Mouse (Mus musculus) kidney, postnatal 0 days (tissue): Measurements from ENCODE around the gene Nln. TPM values are rescaled to one million over a fixed set of nuclear protein-coding genes. Genes with fewer than 3 reads are reported as not detected.

ENCODE experiments used
- ATAC-seq: fragments of 200-750 bp; cut with Nextera tagmentation; replicated peaks from 2 replicates; pipeline ENCODE4 v1.8.0; 2017; ENCODE audit warnings: low read depth, moderate number of reproducible peaks, moderate TSS enrichment, moderate library complexity; ENCODE audit not compliant: low FRiP score
- DNase-seq: peaks from one replicate; pipeline ENCODE4 v3.0.0-alpha.2; 2016; ENCODE audit warnings: low spot score
- H3K27ac ChIP-seq: fragments of 300-500 bp; sonication (generic); 2 replicates; pipeline ENCODE4 v1.5.1; 2014; ENCODE audit warnings: mild to moderate bottlenecking
- H3K27me3 ChIP-seq: fragments of 300-500 bp; sonication (generic); 2 replicates; pipeline ENCODE4 v1.6.1; 2014; ENCODE audit warnings: low read length, mixed read lengths; ENCODE audit not compliant: insufficient read depth
- H3K36me3 ChIP-seq: fragments of 300-500 bp; sonication (generic); 2 replicates; pipeline ENCODE4 v1.6.1; 2014; ENCODE audit warnings: low read length, mixed read lengths; ENCODE audit not compliant: insufficient read depth
- H3K4me1 ChIP-seq: fragments of 300-500 bp; sonication (generic); replicated peaks from 2 replicates; pipeline ENCODE4 v1.6.1; 2014; ENCODE audit warnings: antibody characterized with exemption, low read length, mixed read lengths; ENCODE audit not compliant: insufficient read depth
- H3K4me2 ChIP-seq: fragments of 300-500 bp; sonication (generic); 2 replicates; pipeline ENCODE4 v1.6.1; 2014; ENCODE audit warnings: mild to moderate bottlenecking, low read length, moderate library complexity, mixed read lengths
- H3K4me3 ChIP-seq: fragments of 300-500 bp; sonication (generic); replicated peaks from 2 replicates; pipeline ENCODE4 v1.5.1; 2014; ENCODE audit warnings: low read depth, low read length
- H3K9ac ChIP-seq: fragments of 300-500 bp; sonication (generic); 2 replicates; pipeline ENCODE4 v1.6.1; 2014; ENCODE audit warnings: low read depth, low read length
- H3K9me3 ChIP-seq: fragments of 300-500 bp; sonication (generic); replicated peaks from 2 replicates; pipeline ENCODE4 v1.6.1; 2016; ENCODE audit warnings: low read length, inconsistent platforms, mixed read lengths
- CTCF ChIP-seq: IDR thresholded peaks from 2 replicates; pipeline ENCODE4 v1.5.1; 2016; ENCODE audit warnings: antibody characterized with exemption, low read depth, mild to moderate bottlenecking, moderate library complexity
- whole genome bisulfite sequencing: fragments of 180-500 bp; shearing (Covaris S2); extraction: QIAGEN DNeasy Blood & Tissue Kit; methylation state at CpG from one replicate; pipeline ENCODE4 v1.1.7; 2014; 5-methylcytosine and 5-hydroxymethylcytosine counted together
- polyA plus RNA-seq: library from polyadenylated mRNA; unstranded; fragments of >200 nt; fragmentation: Nextera tagmentation; extraction: Ambion mirVana; gene quantifications from 2 replicates; pipeline ENCODE4 v1.2.1, GENCODE M21; 2015

Nln gene
- polyA plus RNA-seq, 1 experiment from 2014 or later, result 13.5 TPM

GRCm38 (mm10) chr13:103980414-103980813 lies 129.0 kb downstream of the Nln start:
- H3K4me3 ChIP-seq, result no peak overlapping the region
- 89% methylated on average over 5 of the region's 5 CpGs for WGBS
- H3K9ac ChIP-seq, result no peak overlapping the region
- no peak overlapping the region for H3K27ac ChIP-seq
- DNase-seq (no peak), ATAC-seq (no peak)
- no peak for TF ChIP-seq CTCF
- H3K4me2 ChIP-seq, result no peak overlapping the region
- H3K4me1 ChIP-seq, result no peaks in the 10 kb centered on the region
- H3K27me3 ChIP-seq, result no peaks in the 10 kb centered on the region
- H3K9me3 ChIP-seq, result no peaks in the 10 kb centered on the region
- no peaks in the 10 kb centered on the region for H3K36me3 ChIP-seq

GRCm38 (mm10) chr13:103978286-103978866 lies 131.0 kb downstream of the Nln start:
- Histone ChIP-seq H3K4me1 (no peaks in the 10 kb centered on the region), H3K9ac (no peak overlapping the region), H3K4me3 (no peak overlapping the region), H3K9me3 (no peaks in the 10 kb centered on the region), H3K36me3 (no peaks in the 10 kb centered on the region), H3K27ac (peak overlapping the region; percentile 85), H3K27me3 (no peaks in the 10 kb centered on the region), H3K4me2 (no peak overlapping the region)
- 24% methylated on average over 5 of the region's 5 CpGs for WGBS
- DNase-seq (peak; percentile 27), ATAC-seq (peak; percentile 86)
- no peak for TF ChIP-seq CTCF

GRCm38 (mm10) chr13:103977844-103978243 lies 131.6 kb downstream of the Nln start:
- Histone ChIP-seq H3K27ac (peak overlapping the region; percentile 85), H3K9ac (no peak overlapping the region), H3K4me2 (no peak overlapping the region), H3K4me1 (no peaks in the 10 kb centered on the region), H3K27me3 (no peaks in the 10 kb centered on the region), H3K4me3 (no peak overlapping the region), H3K36me3 (no peaks in the 10 kb centered on the region), H3K9me3 (no peaks in the 10 kb centered on the region)
- DNase-seq, result peak; percentile 27
- no peak for TF ChIP-seq CTCF
- WGBS, result 46% methylated on average over 6 of the region's 6 CpGs
- ATAC-seq, result peak; percentile 79

- ATAC-seq, result no peak
- no peaks in the 10 kb centered on the region for H3K4me1 ChIP-seq
- no peaks in the 10 kb centered on the region for H3K27me3 ChIP-seq
- no peak for DNase-seq
- TF ChIP-seq CTCF, result no peak
- no peak overlapping the region for H3K27ac ChIP-seq
- H3K4me3 ChIP-seq, result no peak overlapping the region
- H3K9ac ChIP-seq, result no peak overlapping the region
- no peak overlapping the region for H3K4me2 ChIP-seq
- H3K36me3 ChIP-seq, result no peaks in the 10 kb centered on the region
- WGBS, result 65% methylated on average over 4 of the region's 4 CpGs
- H3K9me3 ChIP-seq, result no peaks in the 10 kb centered on the region
Measured at GRCm38 (mm10) chr13:103976181-103976724, 133.2 kb downstream of the Nln start.

- 61% methylated on average over 10 of the region's 10 CpGs for WGBS
- H3K9ac ChIP-seq, result no peak overlapping the region
- no peaks in the 10 kb centered on the region for H3K9me3 ChIP-seq
- H3K36me3 ChIP-seq, result no peaks in the 10 kb centered on the region
- H3K27me3 ChIP-seq, result no peaks in the 10 kb centered on the region
- ATAC-seq, result no peak
- no peak overlapping the region for H3K4me3 ChIP-seq
- DNase-seq, result peak; percentile 70
- no peak for TF ChIP-seq CTCF
- no peaks in the 10 kb centered on the region for H3K4me1 ChIP-seq
- H3K4me2 ChIP-seq, result no peak overlapping the region
- H3K27ac ChIP-seq, result no peak overlapping the region
Measured at GRCm38 (mm10) chr13:103975101-103975500, 134.3 kb downstream of the Nln start.

- Histone ChIP-seq H3K36me3 (no peaks in the 10 kb centered on the region), H3K4me3 (no peak overlapping the region), H3K4me2 (no peak overlapping the region), H3K9me3 (no peaks in the 10 kb centered on the region), H3K27me3 (no peaks in the 10 kb centered on the region), H3K27ac (no peak overlapping the region), H3K9ac (no peak overlapping the region), H3K4me1 (no peaks in the 10 kb centered on the region)
- DNase-seq (peak; percentile 28), ATAC-seq (no peak)
- 53% methylated on average over 5 of the region's 5 CpGs for WGBS
- TF ChIP-seq CTCF, result no peak
Measured at GRCm38 (mm10) chr13:103973977-103974376, 135.4 kb downstream of the Nln start.

Other genes with a start within 250 kb of the Nln start
- 24.7 and 25.9 TPM in 2 replicates for gene Erbin, start 189.1 kb downstream of the Nln start, polyA plus RNA-seq
- 5.6 and 5.9 TPM in 2 replicates for gene Sgtb, start 127 bp upstream of the Nln start, polyA plus RNA-seq
- 43.5 and 48.1 TPM in 2 replicates for gene Trappc13, start 68.9 kb upstream of the Nln start, polyA plus RNA-seq
- 16.6 and 18.1 TPM in 2 replicates for gene Trim23, start 69.2 kb upstream of the Nln start, polyA plus RNA-seq
- gene Cenpk, start 119.0 kb upstream of the Nln start, polyA plus RNA-seq, result 45.8 and 49.2 TPM in 2 replicates
- 11.9 and 13.6 TPM in 2 replicates for gene Ppwd1, start 119.2 kb upstream of the Nln start, polyA plus RNA-seq
- gene Adamts6, start 178.2 kb upstream of the Nln start, polyA plus RNA-seq, result 1.1 and 1.2 TPM in 2 replicates